Mouse (Mus musculus) midbrain, postnatal 0 days (tissue): Measurements from ENCODE around the gene Ctnnal1. TPM values are rescaled to one million over a fixed set of nuclear protein-coding genes. Genes with fewer than 3 reads are reported as not detected.

Experiments
- ATAC-seq: fragments of 200-750 bp; cut with Nextera tagmentation; 2 replicates; pipeline ENCODE4 v1.8.0; 2017; ENCODE audit warnings: moderate number of reproducible peaks, mild to moderate bottlenecking, moderate TSS enrichment, moderate library complexity; ENCODE audit not compliant: low FRiP score
- DNase-seq: peaks from one replicate; pipeline ENCODE4 v3.0.0-alpha.2; 2015; ENCODE audit warnings: low spot score
- H3K27ac ChIP-seq: fragments of 300-500 bp; sonication (generic); 2 replicates; pipeline ENCODE4 v1.5.1; 2014; ENCODE audit warnings: low read depth, mild to moderate bottlenecking, low read length, mixed read lengths
- H3K27me3 ChIP-seq: fragments of 300-500 bp; sonication (generic); 2 replicates; pipeline ENCODE4 v1.6.1; 2014; ENCODE audit warnings: low read length, control low read depth, mixed read lengths; ENCODE audit not compliant: insufficient read depth
- H3K36me3 ChIP-seq: fragments of 300-500 bp; sonication (generic); 2 replicates; pipeline ENCODE4 v1.6.1; 2014; ENCODE audit warnings: low read length, control low read depth, mixed read lengths; ENCODE audit not compliant: insufficient read depth
- H3K4me1 ChIP-seq: fragments of 300-500 bp; sonication (generic); 2 replicates; pipeline ENCODE4 v1.6.1; 2014; ENCODE audit warnings: mild to moderate bottlenecking, control low read depth, antibody characterized with exemption, low read length, mixed read lengths; ENCODE audit not compliant: insufficient read depth
- H3K4me2 ChIP-seq: fragments of 300-500 bp; sonication (generic); 2 replicates; pipeline ENCODE4 v1.6.1; 2014; ENCODE audit warnings: low read depth, mild to moderate bottlenecking, low read length, mixed read lengths; ENCODE audit not compliant: poor library complexity, severe bottlenecking
- H3K4me3 ChIP-seq: fragments of 300-500 bp; sonication (generic); 2 replicates; pipeline ENCODE4 v1.5.1; 2014; ENCODE audit warnings: low read depth, mild to moderate bottlenecking, low read length, moderate library complexity
- H3K9ac ChIP-seq: fragments of 300-500 bp; sonication (generic); replicated peaks from 2 replicates; pipeline ENCODE4 v1.6.1; 2014; ENCODE audit warnings: mild to moderate bottlenecking, low read length, moderate library complexity, mixed read lengths; ENCODE audit not compliant: poor library complexity, severe bottlenecking
- H3K9me3 ChIP-seq: fragments of 300-500 bp; sonication (generic); 2 replicates; pipeline ENCODE4 v1.6.1; 2016; ENCODE audit warnings: low read length, control low read depth
- CTCF ChIP-seq: IDR thresholded peaks from 2 replicates; pipeline ENCODE4 v1.5.1; 2016; ENCODE audit warnings: antibody characterized with exemption, mild to moderate bottlenecking
- WGBS: fragments of 180-500 bp; shearing (Covaris S2); extraction: QIAGEN DNeasy Blood & Tissue Kit; methylation state at CpG from one replicate; pipeline ENCODE4 v1.1.7; 2014; 5-methylcytosine and 5-hydroxymethylcytosine counted together
- polyA plus RNA-seq: library from polyadenylated mRNA; unstranded; fragments of >200 nt; fragmentation: Nextera tagmentation; extraction: Ambion mirVana; gene quantifications from 2 replicates; pipeline ENCODE4 v1.2.1, GENCODE M21; 2015
- total RNA-seq: library from RNA; depleted of rRNA; stranded (reverse); fragments of >200 nt; gene quantifications from 2 replicates; pipeline ENCODE4 v1.2.3, GENCODE M21; 2014

Ctnnal1 gene
- total and polyA plus RNA-seq, 2 experiments from 2014 or later: 8.1 to 13.0 TPM

- no peak overlapping the region for H3K4me2 ChIP-seq
Measured at GRCm38 (mm10) chr4:56867761-56868160, 2.8 kb upstream of the Ctnnal1 start.

GRCm38 (mm10) chr4:56865971-56866370 lies 983 bp upstream of the Ctnnal1 start:
- H3K4me1 ChIP-seq: peaks cover 10% of the 10 kb centered on the region; the same call in 1 of the 2 replicates
- H3K27me3 ChIP-seq: no peaks in the 10 kb centered on the region
- 42% methylated on average over 4 of the region's 4 CpGs for WGBS
- H3K36me3 ChIP-seq: no peaks in the 10 kb centered on the region
- no peak for TF ChIP-seq CTCF
- no peak overlapping the region for H3K9ac ChIP-seq
- no peak overlapping the region for H3K4me2 ChIP-seq
- H3K9me3 ChIP-seq: no peaks in the 10 kb centered on the region
- no peak overlapping the region for H3K27ac ChIP-seq
- DNase-seq (peak; percentile 52), ATAC-seq (no peak)
- no peak overlapping the region for H3K4me3 ChIP-seq

More at GRCm38 (mm10) chr4:56867761-56868160, 2.8 kb upstream of the Ctnnal1 start:
- ATAC-seq (no peak), DNase-seq (no peak)
- Histone ChIP-seq H3K4me1 (peaks cover 10% of the 10 kb centered on the region; the same call in 1 of the 2 replicates), H3K9me3 (no peaks in the 10 kb centered on the region), H3K4me3 (no peak overlapping the region), H3K36me3 (no peaks in the 10 kb centered on the region), H3K27ac (no peak overlapping the region), H3K9ac (no peak overlapping the region), H3K27me3 (no peaks in the 10 kb centered on the region)
- TF ChIP-seq CTCF: no peak
- WGBS: 74% methylated on average over 5 of the region's 5 CpGs

- Histone ChIP-seq H3K4me3 (peak overlapping the region; percentile 85), H3K4me2 (peak overlapping the region; percentile 83), H3K27me3 (no peaks in the 10 kb centered on the region), H3K36me3 (no peaks in the 10 kb centered on the region), H3K4me1 (peaks cover 10% of the 10 kb centered on the region; the same call in 1 of the 2 replicates), H3K9me3 (no peaks in the 10 kb centered on the region), H3K27ac (peak overlapping the region; percentile 84), H3K9ac (peak overlapping the region; percentile 91)
- under 1% methylated on average over 46 of the region's 49 CpGs for WGBS
- peak; percentile 14; the same call in 1 of the 2 replicates for TF ChIP-seq CTCF
- peak; percentile 75 for ATAC-seq
- DNase-seq: peak; percentile 36
Measured at GRCm38 (mm10) chr4:56864417-56865001, 479 bp downstream of the Ctnnal1 start.

- Histone ChIP-seq H3K4me2 (peak overlapping the region; percentile 83), H3K4me1 (peaks cover 10% of the 10 kb centered on the region; the same call in 1 of the 2 replicates), H3K4me3 (peak overlapping the region; percentile 85), H3K27me3 (no peaks in the 10 kb centered on the region), H3K9me3 (no peaks in the 10 kb centered on the region), H3K36me3 (no peaks in the 10 kb centered on the region), H3K9ac (peak overlapping the region; percentile 91), H3K27ac (peak overlapping the region; percentile 84; the same call in 1 of the 2 replicates)
- 30% methylated on average over 4 of the region's 4 CpGs for WGBS
- TF ChIP-seq CTCF: no peak
- DNase-seq: no peak
- 0 out of 2 replicates have a peak, but pooled peaks have one; percentile 10 for ATAC-seq
Measured at GRCm38 (mm10) chr4:56864016-56864415, 972 bp downstream of the Ctnnal1 start.

- Histone ChIP-seq H3K4me2 (no peak overlapping the region), H3K27me3 (no peaks in the 10 kb centered on the region), H3K4me3 (no peak overlapping the region), H3K4me1 (peaks cover 10% of the 10 kb centered on the region; the same call in 1 of the 2 replicates), H3K36me3 (no peaks in the 10 kb centered on the region), H3K9me3 (no peaks in the 10 kb centered on the region), H3K27ac (no peak overlapping the region), H3K9ac (no peak overlapping the region)
- TF ChIP-seq CTCF: no peak
- WGBS: 97% methylated on average over 4 of the region's 4 CpGs
- no peak for ATAC-seq
- DNase-seq: no peak
Measured at GRCm38 (mm10) chr4:56861551-56861950, 3.4 kb downstream of the Ctnnal1 start.

GRCm38 (mm10) chr4:56858733-56859132 lies 6.3 kb downstream of the Ctnnal1 start:
- H3K36me3 ChIP-seq: no peaks in the 10 kb centered on the region
- ATAC-seq (no peak), DNase-seq (no peak)
- no peaks in the 10 kb centered on the region for H3K27me3 ChIP-seq
- TF ChIP-seq CTCF: no peak
- no peak overlapping the region for H3K4me2 ChIP-seq
- peaks cover 8% of the 10 kb centered on the region; the same call in 1 of the 2 replicates for H3K4me1 ChIP-seq
- H3K9ac ChIP-seq: no peak overlapping the region
- no peak overlapping the region for H3K4me3 ChIP-seq
- H3K27ac ChIP-seq: no peak overlapping the region
- no peaks in the 10 kb centered on the region for H3K9me3 ChIP-seq
- 69% methylated on average over 9 of the region's 9 CpGs for WGBS
